Mouse (Mus musculus) adrenal gland, postnatal 14 days (tissue): ENCODE measurements at regions not wholly inside any gene's neighbourhood (a gene's known extent, or its start where the extent isn't known, plus 50 kb on each side); places are given as distances from the start of the nearest gene placed in this dataset.
A peak's percentile ranks its signal among the peaks of the same experiment; 100 is the strongest.

Experiments
- DNase-seq: peaks from one replicate; pipeline ENCODE4 v3.0.0; 2021; ENCODE audit warnings: mixed read lengths

GRCm38 (mm10) chr4:35477211-35478005 lies 251.4 kb upstream of the C9orf72 start:
- DNase-seq: no peak

- DNase-seq: peak; percentile 8
These were observed 248.0 kb upstream of the C9orf72 start for GRCm38 (mm10) chr4:35474020-35474419.
